Mouse (Mus musculus): ENCODE results near the gene Slc26a6. TPM values are rescaled to one million over a fixed set of nuclear protein-coding genes. Genes with fewer than 3 reads are reported as not detected.

Slc26a6 gene
- total RNA-seq (2023), result 10 to 100 TPM in 1 of 2 experiments, 1 to 10 TPM in 1; 9.6 to 14.2 TPM

DNA sequence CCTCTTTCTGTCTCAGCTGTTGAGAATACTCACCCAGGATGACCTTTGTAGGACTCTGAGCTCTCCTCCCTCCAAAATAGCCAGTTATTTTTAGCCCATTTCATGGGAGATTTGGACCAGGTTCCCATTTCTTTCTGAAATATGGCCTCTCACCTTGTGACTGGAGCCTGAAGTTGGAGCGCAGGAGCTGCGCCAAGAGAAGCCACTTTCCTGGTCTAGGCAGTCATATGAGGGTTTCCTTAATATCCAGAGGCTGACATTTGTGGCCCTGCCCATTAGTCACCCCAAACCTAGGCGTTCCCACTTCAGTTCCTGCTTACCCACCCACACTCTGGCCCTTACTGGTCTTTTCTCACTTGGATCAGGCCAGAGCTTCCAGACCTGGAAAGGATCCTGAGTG lies at the start of gene Slc26a6:
Gene Slc26a6 (plus strand): TSS at position 308 of the 400 bp plus-strand sequence.

DNA sequence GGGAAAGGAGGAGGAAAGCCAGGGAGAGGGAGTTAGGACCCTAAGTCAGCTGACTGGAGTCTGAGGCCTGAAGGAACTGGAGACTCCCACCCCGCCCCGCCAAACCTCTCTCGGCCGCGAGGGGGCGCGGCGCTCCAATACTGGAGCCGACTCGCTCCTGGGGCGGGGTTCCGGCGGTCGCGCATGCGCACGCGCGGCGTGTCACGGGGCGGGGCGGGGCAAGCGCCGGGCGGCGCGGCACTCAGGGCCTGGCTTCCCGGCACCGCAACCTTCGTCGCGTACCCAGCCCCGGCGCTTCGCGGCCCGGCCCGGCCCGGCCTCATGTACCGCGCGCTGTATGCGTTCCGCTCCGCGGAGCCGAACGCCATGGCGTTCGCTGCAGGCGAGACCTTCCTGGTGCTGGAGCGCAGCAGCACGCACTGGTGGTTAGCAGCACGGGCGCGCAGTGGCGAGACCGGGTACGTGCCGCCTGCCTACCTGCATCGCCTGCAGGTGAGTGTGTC lies 44.9 kb upstream of the Slc26a6 start, which contains the start of gene Nckipsd:
Gene Nckipsd (plus strand): TSS at position 206 of the 503 bp plus-strand sequence.

GRCm38 (mm10) chr9:108825820-108826699 lies 27.0 kb upstream of the Slc26a6 start, which contains the start of gene Celsr3:
Gene Celsr3 (plus strand): TSS chr9:108826320.

DNA sequence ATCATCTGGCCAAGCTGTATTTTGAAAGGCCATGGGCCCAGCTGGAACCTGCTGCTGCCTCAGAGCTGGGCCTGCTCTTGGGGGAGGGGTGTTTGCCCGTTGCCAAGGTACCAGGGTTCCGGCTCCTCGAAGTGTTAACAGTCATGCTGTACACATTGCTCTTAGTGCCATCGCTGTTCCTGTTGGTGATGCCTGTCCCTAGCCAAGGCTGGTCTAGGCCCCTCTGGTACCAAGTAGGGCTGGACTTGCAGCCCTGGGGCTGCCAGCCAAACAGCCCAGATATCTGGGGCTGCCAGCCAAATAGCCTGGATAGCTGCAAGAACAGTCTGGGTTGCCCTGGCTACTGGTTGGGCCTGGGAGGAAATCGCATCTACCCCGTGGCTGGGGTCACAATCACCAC lies 61.4 kb downstream of the Slc26a6 start, which contains the start of gene Tmem89:
Gene Tmem89 (plus strand): TSS at position 129 of the 400 bp plus-strand sequence.

GRCm38 (mm10) chr9:108936418-108937364 lies 83.6 kb downstream of the Slc26a6 start, which contains the start of gene Uqcrc1:
Gene Uqcrc1 (plus strand): TSS chr9:108936633.

DNA sequence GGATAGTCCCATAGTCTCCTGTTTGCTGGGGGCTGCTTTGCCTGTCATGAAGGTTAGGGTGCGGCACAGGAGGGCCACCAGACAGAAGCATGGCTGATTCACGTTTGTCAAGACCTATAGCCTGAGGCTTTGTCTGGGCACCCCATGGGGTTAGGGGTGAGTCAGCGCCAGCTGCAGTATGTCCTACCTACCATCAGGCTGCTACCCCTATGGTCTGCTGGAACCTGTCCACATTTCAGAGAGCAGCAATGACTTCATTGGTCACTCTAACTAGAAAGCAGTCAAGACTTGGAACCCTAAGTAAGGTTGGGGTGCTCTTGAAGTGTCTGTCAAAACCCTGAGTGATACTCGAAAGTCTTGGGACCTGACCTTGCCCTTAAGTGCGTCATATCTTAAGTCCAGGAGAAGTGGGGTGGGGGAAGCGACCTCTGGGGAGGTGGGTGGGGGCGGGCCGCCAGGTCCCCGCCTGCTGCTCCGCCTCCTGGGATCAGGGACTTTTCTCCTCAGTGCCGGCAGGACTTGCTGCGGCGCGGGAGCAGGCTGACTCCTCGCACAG lies 100.1 kb downstream of the Slc26a6 start, which contains the start of gene Col7a1:
Gene Col7a1 (plus strand): TSS at position 506 of the 556 bp plus-strand sequence.

Other genes with a start within 250 kb of the Slc26a6 start
- gene Arih2, start 203.9 kb upstream of the Slc26a6 start, total RNA-seq (2023), result 10 to 100 TPM; 67.0 to 74.0 TPM
- gene Slc25a20, start 191.2 kb upstream of the Slc26a6 start, total RNA-seq (2023), result 10 to 100 TPM; 19.1 to 22.3 TPM
- gene Prkar2a, start 164.0 kb upstream of the Slc26a6 start, total RNA-seq (2023), result 10 to 100 TPM; 13.0 to 16.8 TPM
- 10 to 100 TPM; 31.3 to 35.9 TPM for gene Ip6k2, start 69.5 kb upstream of the Slc26a6 start, total RNA-seq (2023)
- 1 to 10 TPM; 7.8 TPM for gene Nckipsd, start 44.9 kb upstream of the Slc26a6 start, total RNA-seq (2023)
- 10 to 100 TPM; 38.5 to 52.8 TPM for gene Celsr3, start 27.0 kb upstream of the Slc26a6 start, total RNA-seq (2023)
- gene Tmem89, start 61.3 kb downstream of the Slc26a6 start, total RNA-seq (2023), result not detected
- gene Uqcrc1, start 83.3 kb downstream of the Slc26a6 start, total RNA-seq (2023), result 100 to 1,000 TPM; 143 to 152 TPM
- gene Col7a1, start 100.3 kb downstream of the Slc26a6 start, total RNA-seq (2023), result 1 to 10 TPM; 2.2 to 2.6 TPM
- not detected for gene Ucn2, start 132.7 kb downstream of the Slc26a6 start, total RNA-seq (2023)
- gene Pfkfb4, start 138.5 kb downstream of the Slc26a6 start, total RNA-seq (2023), result 100 to 1,000 TPM; 152 to 163 TPM
- gene Shisa5, start 185.3 kb downstream of the Slc26a6 start, total RNA-seq (2023), result 100 to 1,000 TPM; 192 to 213 TPM
- gene Trex1, start 206.5 kb downstream of the Slc26a6 start, total RNA-seq (2023), result 10 to 100 TPM; 47.7 to 51.9 TPM
- gene Atrip, start 220.8 kb downstream of the Slc26a6 start, total RNA-seq (2023), result 10 to 100 TPM; 10.4 to 10.5 TPM
- 1 to 10 TPM; 5.2 to 8.0 TPM for gene Ccdc51, start 229.2 kb downstream of the Slc26a6 start, total RNA-seq (2023)
- gene Tma7, start 229.3 kb downstream of the Slc26a6 start, total RNA-seq (2023), result 100 to 1,000 TPM; 243 to 254 TPM
- under 1 TPM; 0.11 to 0.68 TPM for gene Plxnb1, start 242.1 kb downstream of the Slc26a6 start, total RNA-seq (2023)

Measured in neutrophil, adult 83 days (primary cell).